Mouse (Mus musculus): ENCODE measurements around the gene Cyb5rl. TPM values are rescaled to one million over a fixed set of nuclear protein-coding genes. Genes with fewer than 3 reads are reported as not detected.

The Cyb5rl gene
- polyA plus RNA-seq, 1 experiment from 2014 or later, result 5.2 TPM

GRCm38 (mm10) chr4:107114278-107114677 is 47.5 kb downstream of the Cyb5rl start:
- 43% methylated on average over 8 of the region's 8 CpGs for WGBS
- no peak for ATAC-seq (replicated peaks; ENCODE audit: extremely low read depth, insufficient read depth, low FRiP score)

DNA sequence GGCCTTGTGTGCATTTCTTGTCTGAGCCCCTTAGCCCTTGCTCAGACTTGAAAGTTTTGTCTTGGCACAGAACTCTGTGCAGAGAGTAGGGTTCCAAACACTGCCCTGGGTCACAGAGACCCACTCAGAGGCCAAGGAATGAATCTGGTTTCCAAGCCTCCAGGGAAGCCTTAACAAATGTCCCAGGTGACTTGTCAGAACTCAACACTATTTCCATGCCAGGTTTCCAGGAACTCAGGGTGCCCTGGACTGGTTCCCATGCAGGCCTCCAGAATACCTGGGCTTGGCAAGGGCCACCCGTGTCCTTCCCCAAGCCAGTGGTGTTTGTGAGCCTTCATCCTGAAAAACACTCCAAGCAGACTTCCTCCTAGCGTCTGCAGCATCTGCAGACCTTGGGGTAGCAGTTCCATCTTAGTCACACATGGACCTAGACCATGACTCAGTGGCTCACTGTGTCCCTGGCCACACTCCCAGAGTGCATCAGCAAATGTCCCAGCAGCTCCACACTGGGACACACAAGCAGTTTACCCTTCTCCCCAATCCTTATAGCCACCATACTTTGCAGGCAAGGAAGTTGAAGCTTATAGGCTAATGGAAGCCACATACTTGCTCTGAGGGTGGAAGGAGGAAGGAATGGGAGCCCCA is 51.1 kb downstream of the Cyb5rl start:
- no peak overlapping the region for H3K4me2 ChIP-seq (ENCODE audit: low read depth, low read length)
- ATAC-seq (replicated peaks; ENCODE audit: extremely low read depth, insufficient read depth, low FRiP score), result no peak
- WGBS, result 71% methylated on average over 2 of the region's 2 CpGs

More at GRCm38 (mm10) chr4:107114278-107114677, 47.5 kb downstream of the Cyb5rl start:
- Histone ChIP-seq H3K4me3 (ENCODE audit: low read length) (no peak overlapping the region), H3K4me1 (ENCODE audit: control insufficient read depth, insufficient read depth, low read length) (no peaks in the 10 kb centered on the region), H3K9me3 (replicated peaks; ENCODE audit: control insufficient read depth, low read length) (no peaks in the 10 kb centered on the region), H3K36me3 (ENCODE audit: control insufficient read depth, insufficient read depth) (no peaks in the 10 kb centered on the region), H3K9ac (ENCODE audit: low read length) (no peak overlapping the region), H3K27me3 (ENCODE audit: control insufficient read depth, insufficient read depth, low read length) (no peaks in the 10 kb centered on the region), H3K27ac (ENCODE audit: low read length) (no peak overlapping the region), H3K4me2 (ENCODE audit: low read depth, low read length) (no peak overlapping the region)

DNA sequence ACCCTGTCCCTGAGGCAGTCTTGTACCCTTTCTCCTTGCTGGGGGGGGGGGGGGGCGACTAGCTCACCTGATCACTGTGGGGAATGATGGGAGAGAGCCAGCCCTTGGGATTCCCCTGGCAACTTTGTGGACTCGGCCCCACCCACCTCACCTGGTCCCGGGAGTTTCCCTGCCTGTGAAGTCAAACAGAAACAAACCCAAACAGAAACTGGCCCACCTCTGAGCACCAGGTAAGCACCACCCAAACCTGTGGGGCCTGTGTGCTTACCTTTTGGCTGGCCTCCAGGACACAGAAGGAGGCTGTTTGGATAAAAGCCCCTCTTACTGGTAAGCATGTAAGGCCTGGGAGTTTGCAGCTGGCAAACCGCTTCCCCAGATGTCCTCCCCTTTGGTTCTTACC is 52.3 kb downstream of the Cyb5rl start:
- Histone ChIP-seq H3K36me3 (ENCODE audit: control insufficient read depth, insufficient read depth) (no peaks in the 10 kb centered on the region), H3K9ac (ENCODE audit: low read length) (no peak overlapping the region), H3K9me3 (replicated peaks; ENCODE audit: control insufficient read depth, low read length) (no peaks in the 10 kb centered on the region), H3K27me3 (ENCODE audit: control insufficient read depth, insufficient read depth, low read length) (no peaks in the 10 kb centered on the region; the same call in 1 of the 2 replicates), H3K4me3 (ENCODE audit: low read length) (no peak overlapping the region), H3K4me1 (ENCODE audit: control insufficient read depth, insufficient read depth, low read length) (no peaks in the 10 kb centered on the region), H3K4me2 (ENCODE audit: low read depth, low read length) (no peak overlapping the region), H3K27ac (ENCODE audit: low read length) (no peak overlapping the region)
- 54% methylated on average over 4 of the region's 4 CpGs for WGBS
- ATAC-seq (replicated peaks; ENCODE audit: extremely low read depth, insufficient read depth, low FRiP score), result no peak

More for the DNA sequence above, 51.1 kb downstream of the Cyb5rl start:
- H3K27ac ChIP-seq (ENCODE audit: low read length), result no peak overlapping the region
- H3K9me3 ChIP-seq (replicated peaks; ENCODE audit: control insufficient read depth, low read length), result no peaks in the 10 kb centered on the region
- no peak overlapping the region for H3K9ac ChIP-seq (ENCODE audit: low read length)
- no peaks in the 10 kb centered on the region for H3K4me1 ChIP-seq (ENCODE audit: control insufficient read depth, insufficient read depth, low read length)
- H3K4me3 ChIP-seq (ENCODE audit: low read length), result no peak overlapping the region
- no peaks in the 10 kb centered on the region for H3K36me3 ChIP-seq (ENCODE audit: control insufficient read depth, insufficient read depth)
- H3K27me3 ChIP-seq (ENCODE audit: control insufficient read depth, insufficient read depth, low read length), result no peaks in the 10 kb centered on the region; the same call in 1 of the 2 replicates

- H3K9me3 ChIP-seq (replicated peaks; ENCODE audit: control insufficient read depth, low read length), result no peaks in the 10 kb centered on the region
- H3K4me3 ChIP-seq (ENCODE audit: low read length), result no peak overlapping the region
- H3K27me3 ChIP-seq (ENCODE audit: control insufficient read depth, insufficient read depth, low read length), result no peaks in the 10 kb centered on the region; the same call in 1 of the 2 replicates
- H3K4me1 ChIP-seq (ENCODE audit: control insufficient read depth, insufficient read depth, low read length), result no peaks in the 10 kb centered on the region
- ATAC-seq (replicated peaks; ENCODE audit: extremely low read depth, insufficient read depth, low FRiP score), result no peak
- H3K27ac ChIP-seq (ENCODE audit: low read length), result no peak overlapping the region
- 83% methylated on average over 6 of the region's 6 CpGs for WGBS
- no peaks in the 10 kb centered on the region for H3K36me3 ChIP-seq (ENCODE audit: control insufficient read depth, insufficient read depth)
- H3K9ac ChIP-seq (ENCODE audit: low read length), result no peak overlapping the region
- no peak overlapping the region for H3K4me2 ChIP-seq (ENCODE audit: low read depth, low read length)
These were observed 53.9 kb downstream of the Cyb5rl start for GRCm38 (mm10) chr4:107120676-107121075.

- Histone ChIP-seq H3K27ac (ENCODE audit: low read length) (no peak overlapping the region), H3K9ac (ENCODE audit: low read length) (no peak overlapping the region), H3K9me3 (replicated peaks; ENCODE audit: control insufficient read depth, low read length) (no peaks in the 10 kb centered on the region), H3K4me2 (ENCODE audit: low read depth, low read length) (no peak overlapping the region), H3K4me1 (ENCODE audit: control insufficient read depth, insufficient read depth, low read length) (no peaks in the 10 kb centered on the region), H3K27me3 (ENCODE audit: control insufficient read depth, insufficient read depth, low read length) (no peaks in the 10 kb centered on the region; the same call in 1 of the 2 replicates), H3K36me3 (ENCODE audit: control insufficient read depth, insufficient read depth) (no peaks in the 10 kb centered on the region), H3K4me3 (ENCODE audit: low read length) (no peak overlapping the region)
- ATAC-seq (replicated peaks; ENCODE audit: extremely low read depth, insufficient read depth, low FRiP score), result no peak
- 60% methylated on average over 12 of the region's 12 CpGs for WGBS
These were observed 54.6 kb downstream of the Cyb5rl start for GRCm38 (mm10) chr4:107121165-107121943.

DNA sequence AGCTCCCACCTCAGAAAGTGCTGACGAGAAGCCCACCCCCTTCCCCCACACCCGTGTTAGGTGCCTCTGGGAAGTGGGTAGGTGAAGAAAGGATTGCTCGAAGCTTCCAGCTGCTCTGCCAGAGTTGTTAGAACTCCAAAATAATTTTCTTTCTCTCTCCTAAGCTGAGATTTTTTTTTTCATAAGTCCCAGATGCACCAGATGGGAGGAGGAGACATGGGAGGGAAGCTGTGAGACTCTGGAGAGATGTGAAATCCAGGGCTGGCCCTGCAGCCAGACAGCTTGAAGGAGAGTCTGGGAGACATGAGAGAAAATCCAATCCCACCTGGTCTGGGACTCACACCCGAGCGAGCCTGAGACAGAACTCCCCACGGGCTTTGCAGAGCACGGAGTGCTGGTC is 57.6 kb downstream of the Cyb5rl start:
- Histone ChIP-seq H3K4me3 (ENCODE audit: low read length) (no peak overlapping the region), H3K27me3 (ENCODE audit: control insufficient read depth, insufficient read depth, low read length) (peaks cover 2% of the 10 kb centered on the region; the same call in 1 of the 2 replicates), H3K4me1 (ENCODE audit: control insufficient read depth, insufficient read depth, low read length) (no peaks in the 10 kb centered on the region), H3K36me3 (ENCODE audit: control insufficient read depth, insufficient read depth) (no peaks in the 10 kb centered on the region), H3K9ac (ENCODE audit: low read length) (no peak overlapping the region), H3K27ac (ENCODE audit: low read length) (no peak overlapping the region), H3K4me2 (ENCODE audit: low read depth, low read length) (no peak overlapping the region), H3K9me3 (replicated peaks; ENCODE audit: control insufficient read depth, low read length) (no peaks in the 10 kb centered on the region)
- WGBS, result 62% methylated on average over 7 of the region's 7 CpGs
- no peak for ATAC-seq (replicated peaks; ENCODE audit: extremely low read depth, insufficient read depth, low FRiP score)

DNA sequence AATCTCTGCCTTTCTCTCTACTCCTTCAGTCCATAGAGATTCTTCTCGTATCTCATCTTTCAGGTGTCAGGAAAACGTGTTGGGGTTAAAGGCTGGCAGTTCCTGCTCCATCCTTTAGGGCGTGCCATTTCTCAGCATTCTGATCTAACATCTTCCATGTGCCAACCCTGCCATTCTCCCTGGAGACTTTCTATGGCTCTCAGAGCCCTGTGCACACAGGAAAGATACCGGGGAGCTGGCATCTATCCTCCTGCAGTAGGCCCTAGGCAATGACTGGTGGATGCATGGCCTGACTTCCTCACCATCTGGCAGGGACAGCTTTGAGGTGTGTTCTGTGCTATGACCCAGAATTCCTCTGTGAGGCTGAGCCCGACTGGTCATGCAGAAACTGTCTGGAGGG is 58.3 kb downstream of the Cyb5rl start:
- H3K4me1 ChIP-seq (ENCODE audit: control insufficient read depth, insufficient read depth, low read length), result no peaks in the 10 kb centered on the region
- no peak overlapping the region for H3K4me3 ChIP-seq (ENCODE audit: low read length)
- no peak overlapping the region for H3K4me2 ChIP-seq (ENCODE audit: low read depth, low read length)
- no peak for ATAC-seq (replicated peaks; ENCODE audit: extremely low read depth, insufficient read depth, low FRiP score)
- no peaks in the 10 kb centered on the region for H3K9me3 ChIP-seq (replicated peaks; ENCODE audit: control insufficient read depth, low read length)
- no peak overlapping the region for H3K27ac ChIP-seq (ENCODE audit: low read length)
- WGBS, result 52% methylated on average over 5 of the region's 5 CpGs
- 0 out of 2 replicates have a peak, but pooled peaks cover 2% of the 10 kb centered on the region for H3K27me3 ChIP-seq (ENCODE audit: control insufficient read depth, insufficient read depth, low read length)
- no peaks in the 10 kb centered on the region for H3K36me3 ChIP-seq (ENCODE audit: control insufficient read depth, insufficient read depth)
- no peak overlapping the region for H3K9ac ChIP-seq (ENCODE audit: low read length)

DNA sequence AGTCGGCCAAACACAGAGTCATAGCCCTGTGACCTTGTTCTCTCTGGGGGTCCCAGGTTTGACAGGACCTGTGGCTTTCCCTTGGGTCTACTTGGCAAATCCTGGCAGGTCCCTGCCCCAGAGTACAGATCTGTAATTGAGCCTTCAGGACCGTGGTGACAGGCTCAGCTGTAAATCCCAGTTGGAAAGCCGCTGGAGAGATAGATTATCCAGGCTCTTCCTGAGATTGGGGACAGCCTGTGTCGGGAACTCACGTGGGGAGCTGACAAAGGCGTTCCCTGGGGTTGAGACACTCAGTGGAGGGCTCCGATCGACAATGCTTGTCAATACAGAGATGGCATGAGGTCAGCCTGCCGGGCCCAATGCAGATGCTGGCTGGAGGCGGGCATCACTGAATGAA is 59.6 kb downstream of the Cyb5rl start:
- Histone ChIP-seq H3K4me1 (ENCODE audit: control insufficient read depth, insufficient read depth, low read length) (no peaks in the 10 kb centered on the region), H3K27ac (ENCODE audit: low read length) (no peak overlapping the region), H3K9ac (ENCODE audit: low read length) (no peak overlapping the region), H3K4me3 (ENCODE audit: low read length) (no peak overlapping the region), H3K27me3 (ENCODE audit: control insufficient read depth, insufficient read depth, low read length) (0 out of 2 replicates have a peak, but pooled peaks cover 2% of the 10 kb centered on the region), H3K9me3 (replicated peaks; ENCODE audit: control insufficient read depth, low read length) (no peaks in the 10 kb centered on the region), H3K36me3 (ENCODE audit: control insufficient read depth, insufficient read depth) (no peaks in the 10 kb centered on the region), H3K4me2 (ENCODE audit: low read depth, low read length) (no peak overlapping the region)
- WGBS, result 48% methylated on average over 10 of the region's 10 CpGs
- ATAC-seq (replicated peaks; ENCODE audit: extremely low read depth, insufficient read depth, low FRiP score), result no peak

DNA sequence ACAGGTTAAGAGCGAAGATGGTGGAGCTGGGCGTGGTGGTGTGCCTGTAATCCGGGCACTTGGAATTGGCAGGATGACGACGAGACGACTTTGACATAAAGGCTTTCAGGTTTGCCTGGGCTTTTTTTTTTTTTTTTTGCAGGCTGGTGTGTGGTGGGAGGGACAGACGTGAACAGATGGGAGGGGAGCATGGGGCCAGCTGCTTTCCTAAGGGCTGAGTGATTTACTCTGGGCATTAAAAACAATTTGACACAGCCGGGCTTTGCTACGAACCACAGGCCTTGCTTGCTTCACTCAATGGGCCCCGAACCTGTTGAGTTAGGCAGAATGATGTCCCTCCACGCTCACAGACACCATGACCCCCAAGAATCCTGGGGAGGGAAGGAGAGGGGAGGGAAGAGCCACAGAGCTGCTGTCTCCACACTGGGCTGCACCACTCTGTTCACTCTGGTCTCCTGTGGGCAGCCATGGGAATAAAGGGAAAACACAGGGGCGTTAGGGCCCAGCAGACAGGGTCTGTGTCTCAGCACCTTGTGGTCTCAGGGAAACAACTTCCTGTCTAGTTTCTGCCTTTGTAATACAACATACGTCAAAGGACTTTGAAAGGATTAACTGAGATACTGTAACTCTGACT is 60.2 kb downstream of the Cyb5rl start:
- H3K27ac ChIP-seq (ENCODE audit: low read length), result no peak overlapping the region
- 69% methylated on average over 13 of the region's 13 CpGs for WGBS
- H3K9me3 ChIP-seq (replicated peaks; ENCODE audit: control insufficient read depth, low read length), result no peaks in the 10 kb centered on the region

More for the DNA sequence above, 60.2 kb downstream of the Cyb5rl start:
- H3K4me1 ChIP-seq (ENCODE audit: control insufficient read depth, insufficient read depth, low read length), result no peaks in the 10 kb centered on the region
- no peak overlapping the region for H3K4me2 ChIP-seq (ENCODE audit: low read depth, low read length)
- no peak overlapping the region for H3K4me3 ChIP-seq (ENCODE audit: low read length)
- H3K27me3 ChIP-seq (ENCODE audit: control insufficient read depth, insufficient read depth, low read length), result 0 out of 2 replicates have a peak, but pooled peaks cover 2% of the 10 kb centered on the region
- no peaks in the 10 kb centered on the region for H3K36me3 ChIP-seq (ENCODE audit: control insufficient read depth, insufficient read depth)
- ATAC-seq (replicated peaks; ENCODE audit: extremely low read depth, insufficient read depth, low FRiP score), result no peak
- H3K9ac ChIP-seq (ENCODE audit: low read length), result no peak overlapping the region

All from heart, embryonic 16.5 days (tissue).